Mouse (Mus musculus) midbrain, embryonic 13.5 days (tissue): ENCODE results near the gene Camk1d. TPM values are rescaled to one million over a fixed set of nuclear protein-coding genes. Genes with fewer than 3 reads are reported as not detected.

ENCODE experiments used
- ATAC-seq: fragments of 200-750 bp; cut with Nextera tagmentation; 2 replicates; pipeline ENCODE4 v1.8.0; 2017; ENCODE audit warnings: mild to moderate bottlenecking, moderate TSS enrichment, moderate library complexity
- H3K27ac ChIP-seq: fragments of 300-500 bp; sonication (generic); 2 replicates; pipeline ENCODE4 v1.5.1; 2015; ENCODE audit warnings: inconsistent platforms, mild to moderate bottlenecking, moderate library complexity
- H3K27me3 ChIP-seq: fragments of 300-500 bp; sonication (generic); 2 replicates; pipeline ENCODE4 v1.6.1; 2015; ENCODE audit warnings: mild to moderate bottlenecking, inconsistent platforms
- H3K36me3 ChIP-seq: fragments of 300-500 bp; sonication (generic); 2 replicates; pipeline ENCODE4 v1.6.1; 2015; ENCODE audit warnings: mild to moderate bottlenecking, inconsistent platforms
- H3K4me1 ChIP-seq: fragments of 300-500 bp; sonication (generic); replicated peaks from 2 replicates; pipeline ENCODE4 v1.6.1; 2015; ENCODE audit warnings: inconsistent platforms
- H3K4me2 ChIP-seq: fragments of 300-500 bp; sonication (generic); replicated peaks from 2 replicates; pipeline ENCODE4 v1.6.1; 2015; ENCODE audit warnings: moderate library complexity, mild to moderate bottlenecking, inconsistent platforms
- H3K4me3 ChIP-seq: fragments of 300-500 bp; sonication (generic); replicated peaks from 2 replicates; pipeline ENCODE4 v1.5.1; 2015; ENCODE audit warnings: mild to moderate bottlenecking, inconsistent platforms
- H3K9ac ChIP-seq: fragments of 300-500 bp; sonication (generic); replicated peaks from 2 replicates; pipeline ENCODE4 v1.6.1; 2015; ENCODE audit warnings: mild to moderate bottlenecking, inconsistent platforms
- H3K9me3 ChIP-seq: fragments of 300-500 bp; sonication (generic); 2 replicates; pipeline ENCODE4 v1.6.1; 2016; ENCODE audit warnings: mild to moderate bottlenecking, inconsistent platforms
- WGBS: fragments of 180-500 bp; shearing (Covaris S2); methylation state at CpG from one replicate; pipeline ENCODE4 v1.1.7; 2015; 5-methylcytosine and 5-hydroxymethylcytosine counted together
- polyA plus RNA-seq: library from polyadenylated mRNA; unstranded; fragments of >200 nt; fragmentation: Nextera tagmentation; extraction: Ambion mirVana; gene quantifications from 2 replicates; pipeline ENCODE4 v1.2.1, GENCODE M21; 2015

The Camk1d gene
- polyA plus RNA-seq, 1 experiment from 2014 or later = 3.9 TPM

GRCm38 (mm10) chr2:5733300-5734085 lies 19.2 kb upstream of the Camk1d start:
- no peak for ATAC-seq
- no peak overlapping the region for H3K4me3 ChIP-seq
- WGBS = 77% methylated on average over 3 of the region's 3 CpGs
- H3K27ac ChIP-seq = no peak overlapping the region
- H3K4me1 ChIP-seq = peaks cover 18% of the 10 kb centered on the region
- H3K9me3 ChIP-seq = no peaks in the 10 kb centered on the region
- H3K4me2 ChIP-seq = no peak overlapping the region
- no peaks in the 10 kb centered on the region; the same call in 1 of the 2 replicates for H3K27me3 ChIP-seq
- H3K36me3 ChIP-seq = no peaks in the 10 kb centered on the region
- no peak overlapping the region for H3K9ac ChIP-seq

GRCm38 (mm10) chr2:5732047-5732446 lies 17.7 kb upstream of the Camk1d start:
- Histone ChIP-seq H3K27me3 (no peaks in the 10 kb centered on the region; the same call in 1 of the 2 replicates), H3K4me1 (peaks cover 18% of the 10 kb centered on the region), H3K4me3 (no peak overlapping the region), H3K36me3 (no peaks in the 10 kb centered on the region), H3K9me3 (no peaks in the 10 kb centered on the region), H3K9ac (no peak overlapping the region), H3K27ac (no peak overlapping the region), H3K4me2 (no peak overlapping the region)
- WGBS = 90% methylated on average over 5 of the region's 5 CpGs
- no peak for ATAC-seq

DNA sequence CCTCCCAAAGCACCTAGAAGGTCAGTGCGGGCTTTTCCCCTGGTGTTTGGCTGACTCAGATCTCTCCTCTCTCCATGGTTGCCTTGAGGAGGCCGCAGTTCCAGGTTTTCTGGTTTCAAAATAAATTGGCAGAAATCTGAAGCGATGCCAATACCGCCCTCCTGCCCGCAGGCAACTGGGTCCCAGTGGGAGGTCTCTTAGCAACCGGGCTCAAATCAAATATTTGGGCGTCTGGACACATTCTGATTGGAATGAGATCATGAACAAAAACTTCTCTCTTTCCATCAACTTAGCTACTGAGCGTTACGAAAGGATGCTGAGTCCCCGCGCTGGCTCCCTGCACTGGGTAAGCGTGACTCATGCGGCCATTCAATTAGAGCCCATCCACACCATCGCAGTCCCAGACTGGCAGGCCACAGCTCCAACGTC lies 16.1 kb upstream of the Camk1d start:
- H3K9me3 ChIP-seq = no peaks in the 10 kb centered on the region
- no peaks in the 10 kb centered on the region; the same call in 1 of the 2 replicates for H3K27me3 ChIP-seq
- H3K9ac ChIP-seq = no peak overlapping the region
- H3K4me3 ChIP-seq = no peak overlapping the region
- 0 out of 2 replicates have a peak overlapping the region, but pooled peaks have one; percentile 9 for H3K4me2 ChIP-seq
- peaks cover 17% of the 10 kb centered on the region for H3K4me1 ChIP-seq
- H3K36me3 ChIP-seq = no peaks in the 10 kb centered on the region
- 42% methylated on average over 15 of the region's 15 CpGs for WGBS
- ATAC-seq = peak; percentile 83
- H3K27ac ChIP-seq = 0 out of 2 replicates have a peak overlapping the region, but pooled peaks have one; percentile 25

DNA sequence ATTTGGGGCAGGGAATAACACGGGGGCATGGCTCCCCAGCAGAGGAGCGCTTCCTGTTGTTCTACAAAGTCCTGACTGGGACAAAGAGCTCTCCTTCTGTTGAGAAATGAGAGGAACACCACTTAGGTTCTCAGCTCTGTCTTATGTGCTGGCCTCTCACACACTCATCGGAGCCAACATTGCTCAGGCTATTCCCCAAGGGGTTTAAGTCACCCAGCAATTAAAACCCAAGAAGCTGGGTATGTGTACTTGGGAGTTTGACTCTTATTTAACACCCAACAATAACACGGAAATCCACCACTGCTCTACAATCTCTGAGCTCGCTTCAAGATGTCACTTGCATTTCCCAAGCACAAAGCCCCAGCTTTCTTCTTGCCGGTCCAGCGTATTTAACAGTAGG lies 15.6 kb upstream of the Camk1d start:
- no peak overlapping the region for H3K9ac ChIP-seq
- 0 out of 2 replicates have a peak overlapping the region, but pooled peaks have one; percentile 9 for H3K4me2 ChIP-seq
- no peaks in the 10 kb centered on the region for H3K9me3 ChIP-seq
- ATAC-seq = no peak
- H3K27me3 ChIP-seq = no peaks in the 10 kb centered on the region; the same call in 1 of the 2 replicates
- peaks cover 22% of the 10 kb centered on the region for H3K4me1 ChIP-seq
- 66% methylated on average over 7 of the region's 7 CpGs for WGBS
- no peaks in the 10 kb centered on the region for H3K36me3 ChIP-seq
- no peak overlapping the region for H3K4me3 ChIP-seq
- no peak overlapping the region; the same call in 1 of the 2 replicates for H3K27ac ChIP-seq

DNA sequence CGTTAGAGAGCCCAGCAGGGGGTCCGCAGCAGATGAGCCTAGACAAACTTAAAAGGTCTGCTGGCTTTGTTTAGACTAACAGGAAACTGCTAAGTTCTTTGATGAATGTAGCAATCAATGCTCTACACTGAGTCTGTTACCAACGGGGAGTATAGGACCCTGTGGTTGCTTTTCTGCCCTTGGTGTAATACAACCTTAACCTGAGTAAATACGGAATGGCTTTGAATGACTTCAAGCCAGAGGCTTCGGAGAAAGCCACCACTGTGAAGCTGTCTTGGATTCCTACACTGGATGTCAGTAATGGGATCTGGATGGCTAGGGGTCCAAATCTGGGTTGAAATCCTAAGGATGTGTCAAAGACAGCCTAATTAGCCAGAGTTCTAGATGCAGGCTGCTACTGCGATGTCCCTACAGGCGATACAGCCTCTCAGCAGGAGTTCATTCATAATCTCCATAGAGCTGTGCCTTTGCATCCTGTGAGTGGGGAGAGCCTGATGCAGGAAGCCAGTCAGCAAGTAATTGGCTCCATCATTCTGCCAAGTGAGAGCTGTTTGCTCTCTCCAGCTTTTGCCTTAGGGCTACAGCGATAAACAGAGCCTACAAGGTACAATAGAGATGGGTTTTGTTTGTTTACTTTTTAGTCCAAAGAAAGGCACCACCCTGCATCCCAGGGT lies 10.8 kb upstream of the Camk1d start:
- H3K4me3 ChIP-seq = no peak overlapping the region
- peak; percentile 83 for ATAC-seq

GRCm38 (mm10) chr2:5717675-5718074 lies 3.4 kb upstream of the Camk1d start:
- Histone ChIP-seq H3K4me3 (no peak overlapping the region), H3K36me3 (no peaks in the 10 kb centered on the region), H3K9ac (no peak overlapping the region), H3K4me2 (no peak overlapping the region), H3K4me1 (peaks cover 14% of the 10 kb centered on the region), H3K27ac (no peak overlapping the region), H3K9me3 (0 out of 2 replicates have a peak, but pooled peaks cover 10% of the 10 kb centered on the region), H3K27me3 (peaks cover 7% of the 10 kb centered on the region)
- ATAC-seq = no peak
- WGBS = 94% methylated on average over 6 of the region's 6 CpGs

More for the DNA sequence above, 10.8 kb upstream of the Camk1d start:
- H3K4me1 ChIP-seq = peaks cover 28% of the 10 kb centered on the region
- H3K4me2 ChIP-seq = peak overlapping the region; percentile 17; the same call in 1 of the 2 replicates
- H3K27me3 ChIP-seq = no peaks in the 10 kb centered on the region
- H3K36me3 ChIP-seq = no peaks in the 10 kb centered on the region
- peak overlapping the region; percentile 49 for H3K27ac ChIP-seq
- no peaks in the 10 kb centered on the region for H3K9me3 ChIP-seq
- no peak overlapping the region for H3K9ac ChIP-seq
- WGBS = 18% methylated on average over 8 of the region's 8 CpGs

DNA sequence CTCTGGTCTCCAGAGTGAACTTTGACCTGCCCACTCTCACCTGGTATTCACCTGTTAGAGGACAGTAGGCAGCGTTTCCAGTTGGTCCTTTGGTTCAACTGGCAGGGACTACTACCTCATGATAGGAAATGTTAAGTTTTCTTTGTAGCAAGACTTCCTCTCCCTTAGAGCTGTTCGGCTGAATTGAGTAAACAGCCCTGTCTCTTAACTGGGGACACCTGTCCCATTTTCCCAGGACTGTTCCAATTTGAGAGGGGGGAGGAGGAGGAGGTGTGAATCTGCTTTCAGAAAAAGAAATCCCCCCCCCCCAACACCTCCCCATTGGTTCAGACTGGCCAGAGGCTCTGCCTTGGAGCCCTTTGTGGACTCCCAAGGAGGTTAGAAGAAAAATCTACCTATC lies 1.2 kb upstream of the Camk1d start:
- Histone ChIP-seq H3K27ac (no peak overlapping the region), H3K4me1 (peaks cover 20% of the 10 kb centered on the region), H3K36me3 (no peaks in the 10 kb centered on the region), H3K9me3 (0 out of 2 replicates have a peak, but pooled peaks cover 10% of the 10 kb centered on the region), H3K9ac (no peak overlapping the region), H3K4me3 (peak overlapping the region; percentile 58), H3K27me3 (peaks cover 21% of the 10 kb centered on the region), H3K4me2 (peak overlapping the region; percentile 86; the same call in 1 of the 2 replicates)
- 18% methylated on average over 2 of the region's 2 CpGs for WGBS
- no peak for ATAC-seq

- peak overlapping the region; percentile 86 for H3K4me2 ChIP-seq
- peaks cover 21% of the 10 kb centered on the region for H3K27me3 ChIP-seq
- peaks cover 20% of the 10 kb centered on the region for H3K4me1 ChIP-seq
- WGBS = under 1% methylated on average over 19 of the region's 19 CpGs
- H3K27ac ChIP-seq = no peak overlapping the region
- H3K36me3 ChIP-seq = no peaks in the 10 kb centered on the region
- 0 out of 2 replicates have a peak, but pooled peaks cover 10% of the 10 kb centered on the region for H3K9me3 ChIP-seq
- peak; percentile 43; the same call in 1 of the 2 replicates for ATAC-seq
- H3K4me3 ChIP-seq = peak overlapping the region; percentile 58
- H3K9ac ChIP-seq = peak overlapping the region; percentile 72
Observed at GRCm38 (mm10) chr2:5715054-5715410, 717 bp upstream of the Camk1d start.

DNA sequence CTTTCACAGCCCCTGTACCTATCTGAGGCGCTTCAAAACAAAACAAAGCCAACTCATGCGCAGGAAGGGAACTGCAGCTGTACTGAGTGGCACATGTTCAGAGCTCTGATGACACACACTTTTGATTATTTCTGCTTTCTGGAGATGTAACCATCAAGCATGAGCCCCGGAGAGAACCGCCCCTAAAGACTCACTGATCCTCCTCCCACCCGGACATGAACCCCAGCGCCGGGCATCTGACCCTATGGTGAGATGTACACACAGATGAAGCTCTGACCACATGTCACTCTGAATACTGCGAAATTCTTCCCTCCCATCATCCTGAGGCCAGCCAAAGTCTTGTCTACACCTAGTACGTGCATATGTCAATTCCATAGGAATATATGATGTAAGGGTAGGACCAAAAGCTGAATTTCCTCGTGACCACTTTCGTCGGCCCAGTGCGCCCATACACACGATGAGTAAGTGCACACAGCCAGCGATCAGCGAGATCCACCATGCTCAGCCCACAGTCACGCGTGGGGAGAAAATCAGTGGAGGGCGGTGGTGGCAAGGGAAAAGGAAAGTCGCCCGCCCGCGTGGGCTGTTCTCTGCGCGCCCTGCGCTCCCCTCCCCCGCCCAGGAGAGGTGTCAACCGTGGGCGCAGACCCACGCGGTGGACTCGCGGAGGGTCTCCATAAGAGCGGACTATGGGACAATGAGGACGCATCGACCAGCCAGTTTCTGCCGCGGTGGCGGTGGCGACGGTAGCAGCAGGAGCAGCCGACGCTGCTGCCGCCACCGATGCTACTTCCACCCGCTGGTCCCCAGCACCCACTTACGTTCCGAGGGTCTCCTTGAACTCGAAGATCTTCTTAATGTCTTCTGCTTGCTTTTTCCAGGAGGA lies 747 bp downstream of the Camk1d start:
- H3K4me2 ChIP-seq = peak overlapping the region; percentile 86
- H3K9ac ChIP-seq = peak overlapping the region; percentile 72
- peak overlapping the region; percentile 64 for H3K27ac ChIP-seq
- H3K36me3 ChIP-seq = no peaks in the 10 kb centered on the region
- H3K9me3 ChIP-seq = 0 out of 2 replicates have a peak, but pooled peaks cover 10% of the 10 kb centered on the region
- peak; percentile 37 for ATAC-seq
- peak overlapping the region; percentile 58 for H3K4me3 ChIP-seq
- WGBS = under 1% methylated on average over 49 of the region's 49 CpGs
- peaks cover 21% of the 10 kb centered on the region for H3K27me3 ChIP-seq
- H3K4me1 ChIP-seq = peaks cover 20% of the 10 kb centered on the region

DNA sequence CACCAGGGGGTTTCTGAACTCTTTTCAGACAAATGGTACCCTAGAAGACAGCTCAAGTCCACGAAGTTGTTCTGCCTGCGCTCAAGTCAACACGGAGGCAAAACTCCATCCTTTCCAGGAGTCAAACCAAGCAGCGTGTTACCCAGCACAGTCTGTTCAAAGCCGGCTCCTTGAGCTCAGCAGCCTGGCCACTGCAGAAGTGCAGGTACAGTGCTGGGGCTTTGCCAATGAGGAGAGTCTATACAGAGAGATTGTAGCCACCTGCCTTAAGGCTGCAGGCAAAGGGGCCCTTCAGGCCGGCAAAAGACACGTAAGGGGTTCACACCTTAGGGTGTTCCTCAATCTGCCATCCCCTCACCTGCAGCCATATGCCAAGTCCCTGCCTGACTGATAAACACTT lies 2.1 kb downstream of the Camk1d start:
- Histone ChIP-seq H3K27me3 (peaks cover 21% of the 10 kb centered on the region), H3K4me1 (peaks cover 20% of the 10 kb centered on the region), H3K9me3 (0 out of 2 replicates have a peak, but pooled peaks cover 3% of the 10 kb centered on the region), H3K9ac (0 out of 2 replicates have a peak overlapping the region, but pooled peaks have one; percentile 72), H3K36me3 (no peaks in the 10 kb centered on the region), H3K4me3 (no peak overlapping the region), H3K27ac (no peak overlapping the region), H3K4me2 (peak overlapping the region; percentile 86)
- ATAC-seq = no peak
- WGBS = 50% methylated on average over 7 of the region's 7 CpGs

GRCm38 (mm10) chr2:5709911-5710310 lies 4.4 kb downstream of the Camk1d start:
- H3K27me3 ChIP-seq = peaks cover 17% of the 10 kb centered on the region
- H3K36me3 ChIP-seq = no peaks in the 10 kb centered on the region
- no peak overlapping the region for H3K4me2 ChIP-seq
- H3K9me3 ChIP-seq = no peaks in the 10 kb centered on the region
- 87% methylated on average over 4 of the region's 4 CpGs for WGBS
- H3K27ac ChIP-seq = no peak overlapping the region
- no peak for ATAC-seq
- H3K4me3 ChIP-seq = no peak overlapping the region
- H3K4me1 ChIP-seq = peaks cover 16% of the 10 kb centered on the region
- no peak overlapping the region for H3K9ac ChIP-seq
